In the genomic region with DNA sequence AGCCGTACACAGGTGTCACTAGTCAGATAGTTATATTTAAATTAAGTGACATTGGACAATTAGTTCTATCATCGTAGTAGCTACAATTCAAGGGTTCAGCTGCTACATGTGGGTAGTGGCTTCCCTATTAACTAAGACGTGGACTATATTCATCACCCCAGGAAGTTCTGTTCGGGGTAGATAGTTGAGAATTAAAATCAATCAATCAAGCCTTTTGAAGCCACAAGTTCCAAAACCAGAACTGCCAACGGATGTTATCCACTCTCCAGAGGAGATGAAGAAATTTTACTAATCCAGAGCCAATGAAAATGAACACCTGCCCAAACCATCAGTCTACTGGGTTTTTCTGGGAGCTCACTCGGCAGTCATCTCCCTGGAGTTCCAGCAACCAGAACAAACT, we compare ENCODE assay signal across 7 mouse cellular contexts.
DNase-seq lines count a peak whose midpoint lies in the region; ATAC-seq lines count a peak whose summit lies in the region.

No protein-coding gene starts in this region.

- peaks cover 4% of the 10 kb centered on the region; the same call in 1 of the 2 replicates for H3K4me1 ChIP-seq in lung, embryonic 16.5 days (replicated peaks; ENCODE audit: control insufficient read depth, insufficient read depth, low read length)
- H3K4me1 ChIP-seq in embryonic facial prominence, embryonic 15.5 days, result 0 out of 2 replicates have a peak, but pooled peaks cover 4% of the 10 kb centered on the region
- H3K4me1 ChIP-seq in limb, embryonic 13.5 days, result peaks cover 9% of the 10 kb centered on the region; the same call in 1 of the 2 replicates
- no peaks in the 10 kb centered on the region; the same call in 1 of the 2 replicates for H3K4me1 ChIP-seq in stomach, embryonic 14.5 days (ENCODE audit: control insufficient read depth, insufficient read depth, low read length)

- H3K4me2 ChIP-seq in lung, embryonic 16.5 days (ENCODE audit: low read depth, low read length), result peak overlapping the region; percentile 82
- H3K4me2 ChIP-seq in embryonic facial prominence, embryonic 15.5 days (replicated peaks), result peak overlapping the region; percentile 79
- H3K4me2 ChIP-seq in limb, embryonic 13.5 days (replicated peaks), result peak overlapping the region; percentile 93
- peak overlapping the region; percentile 78 for H3K4me2 ChIP-seq in stomach, embryonic 14.5 days (replicated peaks; ENCODE audit: low read depth, low read length)

- H3K9ac ChIP-seq in lung, embryonic 16.5 days (ENCODE audit: low read length), result peak overlapping the region; percentile 60
- 0 out of 2 replicates have a peak overlapping the region, but pooled peaks have one; percentile 68 for H3K9ac ChIP-seq in embryonic facial prominence, embryonic 15.5 days
- H3K9ac ChIP-seq in limb, embryonic 13.5 days, result peak overlapping the region; percentile 79; the same call in 1 of the 2 replicates
- no peak overlapping the region; the same call in 1 of the 2 replicates for H3K9ac ChIP-seq in stomach, embryonic 14.5 days (replicated peaks; ENCODE audit: low read depth, low read length)

- ATAC-seq in lung, embryonic 16.5 days (ENCODE audit: low read depth), result no peak
- ATAC-seq in embryonic facial prominence, embryonic 15.5 days (ENCODE audit: insufficient number of reproducible peaks, low FRiP score, low TSS enrichment, low read depth), result no peak
- ATAC-seq in limb, embryonic 13.5 days (ENCODE audit: low FRiP score, low read depth), result no peak
- ATAC-seq in stomach, embryonic 14.5 days (ENCODE audit: insufficient number of reproducible peaks, insufficient read depth, low FRiP score, low read depth), result no peak

- H3K9me3 ChIP-seq in lung, embryonic 16.5 days (ENCODE audit: control insufficient read depth, low read length), result no peaks in the 10 kb centered on the region; the same call in 1 of the 2 replicates
- H3K9me3 ChIP-seq in embryonic facial prominence, embryonic 15.5 days (replicated peaks), result no peaks in the 10 kb centered on the region
- 0 out of 2 replicates have a peak, but pooled peaks cover 2% of the 10 kb centered on the region for H3K9me3 ChIP-seq in limb, embryonic 13.5 days
- H3K9me3 ChIP-seq in stomach, embryonic 14.5 days (ENCODE audit: control insufficient read depth, low read depth, low read length), result no peaks in the 10 kb centered on the region

- no peak overlapping the region for H3K27ac ChIP-seq in lung, embryonic 16.5 days (ENCODE audit: low read length)
- no peak overlapping the region for H3K27ac ChIP-seq in embryonic facial prominence, embryonic 15.5 days (replicated peaks)
- no peak overlapping the region for H3K27ac ChIP-seq in limb, embryonic 13.5 days
- H3K27ac ChIP-seq in stomach, embryonic 14.5 days (ENCODE audit: low read length), result no peak overlapping the region

- peak overlapping the region; percentile 72 for H3K4me3 ChIP-seq in lung, embryonic 16.5 days (ENCODE audit: low read length)
- peak overlapping the region; percentile 87 for H3K4me3 ChIP-seq in embryonic facial prominence, embryonic 15.5 days (replicated peaks)
- H3K4me3 ChIP-seq in limb, embryonic 13.5 days, result peak overlapping the region; percentile 94
- H3K4me3 ChIP-seq in stomach, embryonic 14.5 days (ENCODE audit: low read depth, low read length), result peak overlapping the region; percentile 96

- no peak for DNase-seq in lung, postnatal 36 days
- no peak for DNase-seq in cerebellum, adult 18-20 months
- no peak for DNase-seq in thymus, postnatal 0 days (ENCODE audit: low spot score)

- H3K27me3 ChIP-seq in lung, embryonic 16.5 days (ENCODE audit: control insufficient read depth, insufficient read depth, low read depth, low read length), result no peaks in the 10 kb centered on the region
- H3K27me3 ChIP-seq in embryonic facial prominence, embryonic 15.5 days, result 0 out of 2 replicates have a peak, but pooled peaks cover 3% of the 10 kb centered on the region
- peaks cover 24% of the 10 kb centered on the region; the same call in 1 of the 2 replicates for H3K27me3 ChIP-seq in limb, embryonic 13.5 days
- H3K27me3 ChIP-seq in stomach, embryonic 14.5 days (ENCODE audit: control insufficient read depth, insufficient read depth, low read length), result no peaks in the 10 kb centered on the region

- no peaks in the 10 kb centered on the region for H3K36me3 ChIP-seq in lung, embryonic 16.5 days (ENCODE audit: control insufficient read depth, insufficient read depth, low read length)
- H3K36me3 ChIP-seq in embryonic facial prominence, embryonic 15.5 days, result no peaks in the 10 kb centered on the region
- no peaks in the 10 kb centered on the region for H3K36me3 ChIP-seq in limb, embryonic 13.5 days
- no peaks in the 10 kb centered on the region for H3K36me3 ChIP-seq in stomach, embryonic 14.5 days (ENCODE audit: control insufficient read depth, insufficient read depth, low read length)

- WGBS in lung, embryonic 16.5 days, result 46% methylated on average over 6 of the region's 6 CpGs
- 49% methylated on average over 6 of the region's 6 CpGs for WGBS in embryonic facial prominence, embryonic 15.5 days
- 47% methylated on average over 6 of the region's 6 CpGs for WGBS in limb, embryonic 13.5 days
- WGBS in stomach, embryonic 14.5 days, result 41% methylated on average over 6 of the region's 6 CpGs
